Mouse (Mus musculus): ENCODE measurements at regions not wholly inside any gene's neighbourhood (a gene's known extent, or its start where the extent isn't known, plus 50 kb on each side); places are given as distances from the start of the nearest gene placed in this dataset.

DNA sequence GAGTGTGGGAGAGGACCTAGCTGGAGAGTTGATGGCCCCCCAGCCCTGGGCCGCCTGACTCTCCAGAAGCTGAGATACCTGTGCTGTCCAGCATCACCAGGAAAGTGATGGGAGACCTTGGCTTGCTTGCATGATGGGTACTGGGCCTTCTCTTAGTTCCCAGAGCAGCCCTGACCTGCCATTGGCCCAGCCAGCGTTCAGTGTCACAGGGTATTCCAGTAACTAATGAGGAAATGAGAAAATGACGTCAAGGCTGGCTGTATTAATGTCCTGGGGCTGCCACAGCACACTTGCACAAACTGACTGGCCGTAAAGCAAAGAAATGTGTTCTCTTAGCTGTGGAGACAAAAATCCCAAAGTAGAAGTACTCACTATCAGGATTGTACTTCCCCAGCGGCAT is 307.5 kb downstream of the Tbc1d1 start:
- no peak for DNase-seq

DNA sequence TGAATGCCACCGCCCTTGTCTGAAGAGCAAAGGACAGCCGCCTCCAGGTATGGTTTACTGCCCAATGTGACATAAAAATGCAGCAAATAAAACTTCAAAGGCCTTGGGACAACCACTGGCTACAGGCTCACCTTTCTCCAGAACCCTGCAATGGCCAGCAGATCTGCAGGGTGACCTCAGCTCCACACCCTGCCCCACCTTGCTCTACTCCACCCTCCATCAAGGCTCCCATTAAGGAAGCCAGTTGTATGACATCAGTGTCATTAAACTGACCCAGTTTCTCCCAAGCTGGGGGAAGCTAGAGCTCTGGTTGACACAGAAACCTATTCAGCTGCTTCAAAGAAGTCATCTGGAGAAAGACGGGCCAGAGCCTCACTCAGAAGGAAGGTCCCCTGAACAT is 310.2 kb downstream of the Tbc1d1 start:
- DNase-seq, result no peak

DNA sequence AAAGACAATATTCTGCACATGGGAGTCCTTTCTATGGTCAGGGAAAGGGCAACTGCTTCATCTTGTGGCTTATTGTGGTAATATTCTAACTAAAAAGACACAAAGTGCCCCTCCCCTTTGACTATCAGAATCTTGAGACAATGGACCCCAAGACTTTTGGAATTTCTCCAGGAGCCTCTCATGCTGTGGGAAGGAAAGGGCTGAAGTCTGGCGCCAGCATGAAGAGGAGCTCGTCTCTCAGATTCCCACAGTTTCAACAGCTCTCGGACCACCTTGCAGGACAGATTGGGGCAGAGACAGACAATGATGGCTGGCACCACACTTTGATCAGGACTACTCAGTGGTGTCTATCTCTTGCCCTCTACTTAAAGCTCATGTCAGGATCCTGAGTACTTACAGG is 311.8 kb downstream of the Tbc1d1 start:
- DNase-seq, result no peak

DNA sequence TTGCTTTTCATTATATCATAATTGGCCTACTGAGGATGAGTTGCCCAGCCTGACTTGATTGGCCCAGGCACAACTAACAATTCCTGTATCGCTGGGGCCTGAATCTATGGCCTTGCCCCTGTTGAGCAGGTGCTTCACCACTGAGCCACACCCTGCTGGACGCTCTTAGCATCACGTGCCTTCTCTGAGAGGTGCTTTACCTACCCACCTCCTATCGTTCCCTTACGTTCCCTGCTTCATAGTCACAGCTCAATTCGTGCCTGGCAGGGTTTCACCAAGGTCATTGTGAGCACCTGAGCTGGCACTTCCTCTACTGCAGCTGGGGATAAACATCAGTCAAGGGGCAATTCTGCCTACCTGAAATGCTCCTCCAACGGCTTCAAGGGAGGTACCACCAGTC is 312.2 kb downstream of the Tbc1d1 start:
- DNase-seq, result no peak

DNA sequence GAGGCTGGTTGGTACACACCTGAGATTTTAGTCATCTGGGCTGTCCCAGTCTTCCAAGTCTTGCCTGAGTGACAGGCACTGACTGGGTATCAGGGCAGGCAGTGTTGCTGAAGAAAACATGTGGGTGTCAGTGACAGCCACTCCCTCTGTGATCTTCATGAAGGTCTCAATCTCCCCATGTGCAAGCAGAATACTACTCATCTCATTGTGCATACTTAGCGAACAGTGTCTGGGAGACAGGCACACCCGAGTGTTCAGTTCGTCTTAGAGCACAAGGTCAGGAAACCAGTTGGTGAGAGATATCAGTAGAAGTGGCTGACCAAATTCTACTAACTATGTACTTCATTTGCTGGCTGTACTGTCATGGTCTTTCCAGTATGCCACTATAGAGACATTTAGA is 315.9 kb downstream of the Tbc1d1 start:
- no peak for DNase-seq

DNA sequence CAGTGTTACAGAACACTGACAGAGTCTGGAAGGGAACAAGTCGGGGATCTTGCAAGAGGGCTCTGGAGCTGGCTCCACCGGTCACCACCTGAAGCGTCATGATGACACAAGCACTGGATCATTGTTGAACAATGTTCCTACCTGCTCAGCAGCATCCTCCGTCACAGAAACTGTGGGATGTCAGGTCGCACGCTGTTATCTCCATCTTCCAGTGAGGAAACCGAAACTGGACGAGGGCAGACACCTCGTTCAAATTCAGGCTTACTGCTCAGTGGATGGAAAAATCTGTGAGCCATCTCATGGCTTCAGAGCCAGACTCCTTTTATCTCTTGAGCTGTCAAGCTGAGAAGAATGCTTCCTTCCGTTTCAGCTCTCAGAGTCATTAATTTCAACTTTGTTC is 316.3 kb downstream of the Tbc1d1 start:
- no peak for DNase-seq

DNA sequence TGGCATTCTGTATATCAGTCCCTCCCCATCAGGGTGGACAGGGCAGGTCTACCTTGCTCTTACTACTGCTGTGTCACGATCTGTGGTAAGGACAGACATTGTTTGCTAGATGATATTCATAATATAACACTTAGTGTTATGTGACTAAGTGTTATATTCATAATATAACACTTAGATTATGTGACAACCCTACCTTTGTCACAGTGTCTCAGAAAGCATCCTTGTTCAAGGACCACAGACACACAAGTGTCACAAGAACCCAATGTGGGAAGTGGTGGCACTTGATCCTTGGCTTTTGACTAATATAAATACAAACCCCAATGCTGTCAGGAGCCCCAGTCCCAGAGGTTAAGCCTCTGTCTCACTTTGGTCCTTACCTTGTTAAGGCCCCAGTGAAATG is 318.8 kb downstream of the Tbc1d1 start:
- DNase-seq, result no peak

DNA sequence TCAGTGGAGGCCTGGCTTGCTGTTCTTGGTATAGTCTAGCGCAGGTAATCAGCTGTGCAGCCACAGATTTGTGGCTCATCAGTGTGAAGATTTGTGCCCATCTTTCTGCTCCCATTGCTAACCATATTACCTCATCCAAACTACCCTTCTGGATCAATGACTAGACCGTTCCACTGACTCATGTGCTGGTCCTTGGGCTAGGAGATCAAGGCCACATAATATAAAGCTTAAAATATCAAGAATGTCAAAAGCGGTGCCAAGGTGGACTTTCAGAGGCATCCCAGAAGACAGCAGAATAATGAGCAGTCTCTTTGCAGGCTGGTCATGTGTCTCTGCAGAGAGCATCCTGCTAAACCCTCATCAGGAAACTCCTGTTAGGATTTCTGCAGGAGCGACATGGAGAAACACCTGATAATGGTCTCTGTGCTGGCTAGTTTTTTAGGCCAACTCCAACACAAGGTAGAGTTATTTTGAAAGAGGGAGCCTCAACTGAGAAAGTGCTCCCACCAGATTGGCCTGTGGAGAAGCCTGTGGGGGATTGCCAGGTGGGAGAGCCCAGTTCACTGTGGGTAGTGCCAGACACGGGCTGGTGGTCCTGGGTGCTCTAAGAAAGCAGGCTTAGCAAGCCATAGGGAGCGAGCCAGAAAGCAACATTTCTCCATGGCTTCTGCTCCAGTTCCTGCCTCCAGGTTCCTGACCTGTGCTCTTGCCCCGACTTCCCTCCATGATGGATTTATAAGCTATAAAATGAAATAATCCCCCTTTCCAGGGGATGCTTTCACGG is 319.8 kb downstream of the Tbc1d1 start:
- no peak for DNase-seq

DNA sequence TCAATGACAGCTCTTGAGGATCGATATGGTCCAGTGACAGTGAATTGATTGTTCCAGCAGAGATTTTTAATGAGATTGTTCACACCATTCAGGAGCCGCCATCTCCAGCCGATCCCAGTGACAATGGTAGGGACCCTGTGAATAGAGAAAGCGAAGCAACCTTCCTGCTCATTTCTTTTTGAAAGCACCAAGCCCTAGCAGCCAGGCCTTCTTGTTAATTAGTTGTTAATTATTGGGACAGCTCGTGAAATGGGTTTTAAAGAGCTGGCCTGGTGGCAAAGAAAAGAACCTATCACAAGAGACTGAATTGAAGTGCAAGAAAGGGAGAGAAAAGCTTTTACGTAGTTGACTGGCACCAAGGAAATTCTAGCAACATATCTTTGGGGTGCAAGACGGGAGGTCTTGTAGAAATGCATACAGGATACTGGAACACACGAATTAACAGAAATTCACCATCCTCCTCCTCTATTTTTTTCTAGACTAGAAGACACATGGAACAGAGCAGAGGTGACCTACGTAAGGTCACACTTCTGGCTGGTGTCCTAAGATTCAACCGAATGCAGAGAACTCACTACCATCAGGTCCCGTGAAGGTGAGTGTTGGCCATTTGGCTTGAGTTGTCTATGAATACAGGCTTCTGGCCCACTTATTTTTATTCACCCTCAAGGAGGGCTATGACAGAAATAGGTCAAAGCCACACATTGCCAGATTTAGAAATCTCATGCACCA is 320.7 kb downstream of the Tbc1d1 start:
- DNase-seq, result no peak

DNA sequence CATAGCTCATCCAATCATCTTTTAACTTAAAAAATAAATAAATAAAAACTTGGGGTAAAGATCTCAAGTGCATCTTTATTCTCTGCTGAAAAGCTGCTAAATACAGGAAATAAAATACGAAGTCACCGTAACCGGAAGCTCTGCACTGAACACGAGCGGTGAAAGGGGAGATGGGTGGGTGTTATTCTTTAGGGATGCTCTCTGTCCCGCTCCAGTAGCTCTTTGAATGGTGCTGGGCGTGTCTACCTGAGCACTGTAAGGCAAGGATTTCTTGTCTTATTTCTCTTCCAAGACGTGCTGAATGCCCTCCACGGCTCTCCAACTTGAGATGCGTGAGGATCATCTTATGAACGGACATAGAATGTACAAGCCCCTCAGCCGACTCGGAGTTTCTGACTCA is 322.0 kb downstream of the Tbc1d1 start:
- no peak for DNase-seq

DNA sequence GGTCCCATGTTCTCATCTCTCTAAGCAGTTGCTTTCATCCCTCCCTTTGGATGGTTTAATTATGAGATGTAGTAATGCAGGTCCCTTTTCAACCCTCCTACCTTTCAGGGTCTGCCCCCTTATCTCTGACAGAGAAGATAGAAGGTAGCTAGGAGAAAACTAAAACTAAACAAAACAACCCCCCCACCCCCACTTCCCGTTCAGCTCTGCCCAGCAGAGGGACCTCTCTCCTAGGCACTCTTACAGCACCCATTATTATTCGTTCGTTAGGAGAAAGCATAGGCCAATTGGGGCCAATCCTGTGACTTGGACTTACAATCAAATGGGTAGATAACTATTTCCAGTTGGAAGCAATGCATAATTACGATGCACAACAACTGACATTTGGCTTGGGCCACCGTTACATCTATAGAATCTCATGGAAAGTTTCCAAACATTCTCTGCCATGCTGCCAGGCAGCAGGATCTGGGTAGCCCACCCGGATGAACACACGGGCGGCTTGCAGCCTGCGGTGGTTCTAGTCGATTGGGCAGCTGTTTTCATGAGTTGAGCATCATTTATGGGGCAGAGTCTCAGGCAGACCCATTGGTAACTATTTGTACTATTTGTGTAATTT is 322.6 kb downstream of the Tbc1d1 start:
- no peak for DNase-seq

DNA sequence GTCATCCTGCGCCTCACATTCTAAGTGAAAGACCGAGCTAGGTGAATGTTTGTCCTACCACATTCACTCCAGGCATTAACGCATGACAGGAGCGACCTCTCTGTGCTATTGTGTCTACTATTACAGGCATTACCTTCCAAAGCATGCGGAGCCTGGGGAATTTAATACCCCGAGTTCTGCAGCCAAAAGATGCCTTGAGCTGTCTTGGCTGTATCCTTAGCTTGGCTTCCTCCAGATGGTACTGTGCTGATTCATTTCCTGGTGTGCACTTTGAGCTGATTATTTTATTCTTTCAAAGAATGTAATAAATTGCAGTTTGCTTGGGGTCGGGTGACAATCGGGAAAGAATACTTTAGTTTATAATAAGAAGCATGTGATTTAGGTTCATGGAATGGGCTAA is 323.2 kb downstream of the Tbc1d1 start:
- no peak for DNase-seq

DNA sequence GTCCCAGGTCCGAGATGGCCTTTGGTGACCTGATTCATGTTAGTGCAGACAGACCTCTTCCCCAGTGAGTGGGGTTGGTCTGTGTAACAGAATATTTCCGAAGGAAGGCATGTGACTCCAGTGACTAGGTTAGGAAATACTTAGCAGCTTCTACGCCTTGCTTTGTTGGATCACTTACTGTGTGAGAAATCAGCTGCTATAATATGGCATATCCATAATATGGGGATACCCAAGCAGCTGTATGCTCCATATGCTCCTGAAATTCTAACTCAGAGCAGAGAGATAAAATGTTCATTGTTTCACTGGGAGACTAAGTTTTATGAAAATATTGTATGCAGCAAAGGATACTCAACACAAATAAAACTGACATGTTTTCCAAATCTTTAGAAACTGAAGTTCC is 318.1 kb upstream of the Klf3 start:
- DNase-seq, result no peak

DNA sequence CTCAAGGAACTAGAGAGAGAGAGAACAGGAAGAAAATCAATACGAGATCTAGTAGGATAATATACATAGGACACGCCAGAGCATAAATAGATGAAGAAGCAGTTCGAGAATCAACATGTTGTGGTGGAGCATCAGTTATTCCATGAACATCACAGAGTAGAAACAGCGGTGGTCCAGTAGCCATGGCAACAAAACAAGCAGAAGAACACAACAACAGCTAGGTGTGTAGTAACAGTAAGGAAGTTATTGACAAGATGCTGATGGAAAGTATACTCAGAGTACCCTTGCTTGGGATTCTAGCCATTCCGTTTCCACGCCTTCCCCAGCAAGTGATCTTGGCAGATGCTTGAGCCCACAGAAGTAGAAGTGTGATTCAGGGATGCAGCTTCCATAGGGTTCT is 317.3 kb upstream of the Klf3 start:
- no peak for DNase-seq

DNA sequence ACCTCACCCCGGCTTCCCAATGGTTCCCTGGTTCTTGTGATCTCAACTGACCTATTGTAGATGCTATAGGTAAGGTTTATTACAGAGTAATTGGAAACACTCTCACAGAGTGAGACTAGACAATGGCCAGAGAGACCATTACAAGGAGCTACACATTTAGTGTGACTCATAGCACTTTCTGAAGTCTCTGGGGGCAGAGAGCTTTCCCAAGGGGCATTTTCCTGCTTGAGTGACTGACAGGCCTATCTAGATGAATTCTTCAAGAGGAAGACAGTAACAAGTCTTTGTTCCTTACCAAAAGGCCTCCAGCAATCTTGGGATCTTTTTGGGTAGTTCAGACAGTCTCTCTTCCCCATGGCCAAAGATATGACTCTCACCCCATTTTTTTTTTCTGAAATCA is 316.4 kb upstream of the Klf3 start:
- no peak for DNase-seq

DNA sequence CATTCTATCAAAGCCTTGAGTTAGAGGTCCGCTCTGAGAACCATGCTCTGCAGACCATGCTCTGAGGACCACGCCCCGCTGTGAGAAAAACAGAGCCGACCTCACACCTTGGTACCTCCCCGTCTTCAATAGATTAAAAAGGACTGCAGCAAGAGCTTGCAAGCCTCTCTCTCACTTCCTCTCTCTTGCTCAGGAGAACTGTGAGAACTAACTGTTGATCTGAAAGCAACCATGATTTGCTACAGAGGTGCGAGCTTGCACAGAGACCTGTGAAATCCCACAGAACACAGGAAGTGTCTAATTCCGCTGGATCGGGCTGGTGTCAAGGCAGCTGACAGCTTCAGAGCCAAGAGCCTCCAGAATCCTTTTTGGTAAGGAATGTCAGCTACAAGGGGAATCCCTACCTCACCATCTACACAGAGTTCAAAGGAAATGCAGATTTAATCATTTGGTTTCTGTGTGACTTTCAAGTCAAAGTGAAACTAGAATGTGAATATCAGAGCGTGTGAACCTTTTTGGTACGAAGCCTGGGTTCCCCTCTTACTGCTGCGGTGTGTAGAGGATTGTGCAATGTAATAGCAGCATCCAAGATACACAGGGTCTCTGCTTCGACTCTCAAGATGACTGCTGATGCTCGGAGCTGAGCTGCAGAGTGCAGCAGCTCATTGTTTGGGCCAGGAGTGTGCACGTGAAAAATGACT is 315.3 kb upstream of the Klf3 start:
- DNase-seq, result no peak

DNA sequence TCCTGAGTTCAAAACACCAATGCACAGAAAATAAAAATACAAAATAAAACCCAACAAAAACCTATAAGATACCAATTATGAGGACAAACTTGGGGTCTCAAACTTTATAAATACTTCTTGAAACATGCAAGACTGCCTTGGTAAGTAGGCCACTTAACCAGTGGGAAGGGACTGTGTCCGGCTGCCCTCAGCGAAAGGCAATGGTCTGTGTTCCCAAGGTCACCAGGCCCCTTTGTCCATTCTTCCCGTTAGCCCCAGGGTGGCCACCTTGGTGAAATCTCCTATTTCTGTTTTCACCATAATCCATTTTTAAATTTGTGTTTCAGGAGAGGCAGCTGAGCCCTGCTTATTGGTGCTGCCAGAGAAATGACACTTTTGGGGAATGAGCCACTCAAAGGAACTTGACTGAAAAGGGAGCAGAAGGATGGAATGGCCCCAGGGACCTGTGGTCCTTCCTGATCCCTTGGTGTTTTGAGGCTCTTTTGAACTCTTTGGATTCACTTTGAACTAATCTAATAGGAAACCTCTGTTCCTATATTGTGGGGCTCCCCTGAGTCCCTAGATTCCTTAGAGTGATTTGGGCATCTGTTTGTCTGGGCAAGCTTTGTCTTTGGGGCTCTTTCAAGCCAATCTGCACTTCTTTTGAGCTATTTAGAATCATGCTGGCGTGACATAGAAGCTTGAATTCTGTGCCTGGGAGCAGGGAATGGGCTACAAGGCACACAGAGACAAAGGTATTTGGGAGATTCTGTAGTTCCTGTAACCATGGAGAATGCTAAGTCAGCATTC is 313.3 kb upstream of the Klf3 start:
- DNase-seq, result no peak

DNA sequence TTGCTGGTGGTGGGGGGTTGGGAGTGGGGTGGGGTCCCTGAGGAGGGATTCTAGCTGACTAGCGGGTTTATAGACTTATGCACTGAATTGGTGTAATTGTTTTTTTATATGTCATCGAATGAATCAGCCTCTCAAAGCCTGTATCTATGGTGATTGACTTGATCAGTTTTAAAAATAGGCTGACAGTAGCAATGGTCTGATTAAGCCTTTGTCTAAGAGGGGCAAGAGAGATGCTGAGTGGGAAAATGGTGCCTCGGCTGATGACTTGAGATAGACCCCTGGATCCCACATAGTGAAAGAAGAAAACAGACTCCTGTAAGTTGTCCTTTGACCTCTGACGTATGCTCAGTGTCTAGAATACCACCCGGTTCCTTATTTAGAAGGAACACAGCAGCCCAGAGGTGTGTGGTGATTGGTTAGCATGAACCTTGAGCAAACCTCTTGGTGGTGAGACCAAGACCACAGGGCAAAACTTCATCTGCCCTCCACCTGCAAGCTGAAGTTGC is 312.7 kb upstream of the Klf3 start:
- no peak for DNase-seq

DNA sequence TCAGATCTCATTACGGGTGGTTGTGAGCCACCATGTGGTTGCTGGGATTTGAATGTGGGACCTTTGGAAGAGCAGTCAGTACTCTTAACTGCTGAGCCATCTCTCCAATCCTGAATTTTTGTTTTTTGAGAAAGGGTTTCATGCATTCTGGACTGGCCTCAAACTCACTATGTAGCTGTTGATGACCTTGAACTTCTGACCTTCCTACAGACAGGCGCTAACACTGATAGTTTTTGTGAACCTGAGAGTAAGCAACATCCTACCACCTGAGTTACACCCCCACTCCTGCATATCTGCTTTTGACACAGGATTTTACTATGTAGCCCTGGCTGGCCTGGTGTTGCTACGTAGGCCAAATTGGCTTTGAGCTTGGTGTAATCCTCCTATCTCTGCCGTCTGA is 308.8 kb upstream of the Klf3 start:
- no peak for DNase-seq

DNA sequence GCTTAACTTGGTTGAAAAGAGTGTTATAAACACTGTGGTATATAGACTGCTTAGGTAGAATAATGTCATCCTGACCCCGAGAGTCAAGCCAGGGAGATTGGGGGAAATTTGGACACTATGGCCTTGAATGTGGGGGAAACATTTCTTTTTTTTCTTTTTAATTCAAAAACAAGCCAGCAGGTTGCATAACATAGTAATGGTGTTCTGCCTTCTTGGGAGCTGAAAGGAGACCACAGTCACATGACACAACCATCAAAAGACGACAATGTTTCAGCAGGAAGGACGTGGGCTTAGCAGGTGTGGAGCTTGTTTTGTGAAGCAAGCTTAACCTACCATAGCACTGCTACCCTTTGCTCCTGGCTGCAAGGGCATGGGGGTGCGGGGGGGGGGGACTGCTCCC is 306.3 kb upstream of the Klf3 start:
- no peak for DNase-seq

DNA sequence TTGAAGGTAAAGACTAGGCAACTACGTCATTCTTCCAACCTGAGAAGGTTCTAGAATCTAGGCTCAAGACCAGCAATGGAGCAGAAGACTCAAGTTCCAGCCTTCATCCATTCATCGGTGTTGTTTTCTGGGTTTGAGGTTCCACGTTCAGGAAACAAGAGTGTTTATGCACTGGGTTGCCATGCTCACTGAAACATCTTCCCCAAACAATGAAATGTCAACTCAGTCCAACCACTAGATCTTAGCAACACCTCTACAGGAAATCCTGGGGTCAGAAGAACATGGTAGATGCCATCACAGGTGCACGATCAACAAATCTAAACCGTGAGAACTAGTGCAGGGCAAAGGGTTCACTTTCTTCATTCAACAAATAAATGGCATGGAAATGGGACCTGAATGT is 304.8 kb upstream of the Klf3 start:
- no peak for DNase-seq

DNA sequence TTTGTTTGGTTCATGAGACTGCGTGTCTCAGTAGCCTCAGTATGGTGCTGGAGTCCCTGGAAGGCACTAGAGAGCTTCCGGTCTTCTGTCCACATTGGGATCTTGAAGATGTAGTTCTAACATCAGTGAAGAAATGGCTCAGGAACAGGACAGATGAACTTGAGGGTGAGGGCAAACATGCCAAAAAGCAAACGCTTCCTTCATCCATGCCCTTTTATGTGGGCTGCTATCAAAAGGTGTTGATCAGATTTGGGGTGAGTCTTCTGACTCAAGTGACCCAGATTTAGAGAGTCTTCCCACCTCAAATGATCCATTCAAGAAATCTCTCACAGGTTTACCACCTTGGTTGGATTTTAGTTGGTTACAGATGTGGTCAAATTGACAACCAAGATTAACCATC is 304.1 kb upstream of the Klf3 start:
- DNase-seq, result no peak
